Mouse (Mus musculus): ENCODE results near the gene Slc7a9.

The Slc7a9 gene

DNA sequence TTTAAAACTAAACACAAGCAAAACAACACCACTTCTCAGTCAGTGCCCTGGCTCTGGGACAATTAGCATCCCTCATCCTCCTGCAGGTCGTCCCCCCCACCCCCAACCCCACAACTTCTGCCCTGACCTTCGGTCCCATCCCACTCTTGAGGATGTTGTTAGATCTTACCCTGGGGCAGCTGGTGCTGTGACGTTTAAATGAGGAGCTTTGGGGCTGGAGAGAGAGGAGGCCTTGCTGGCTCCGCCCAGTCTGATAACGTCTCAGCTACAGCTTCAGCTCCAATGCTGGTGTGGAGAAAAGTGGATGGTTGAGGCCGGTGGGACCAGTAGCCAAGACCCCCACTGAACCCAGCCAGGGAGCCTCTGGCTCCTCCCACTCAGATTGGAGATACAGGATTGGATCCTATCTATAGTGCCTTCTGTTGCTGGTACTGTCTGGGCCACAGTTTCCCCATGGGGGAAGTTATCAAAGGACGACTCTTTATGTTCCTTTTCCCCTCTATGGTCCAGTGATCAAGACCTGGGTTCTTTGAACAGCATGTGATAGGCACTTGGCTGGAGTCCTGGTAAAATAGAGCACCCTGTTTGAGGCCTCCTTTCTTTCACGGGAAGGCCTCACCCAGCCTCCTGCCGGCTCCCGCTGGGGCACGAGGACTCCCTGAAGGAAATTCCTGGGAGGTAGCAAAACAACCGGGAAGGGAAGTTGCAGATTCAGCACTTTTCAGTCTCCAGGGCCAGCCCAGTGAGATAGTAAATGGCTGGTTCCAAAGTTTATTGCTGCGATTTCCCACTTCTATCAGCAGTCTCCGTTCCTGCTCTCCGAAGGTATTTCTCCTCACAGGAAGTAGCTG, at the start of gene Slc7a9:
Gene Slc7a9, plus strand, starts transcription at position 801 of the 851 bp plus-strand sequence.
- DNase-seq (ENCODE audit: low spot score), result peak; percentile 8

DNA sequence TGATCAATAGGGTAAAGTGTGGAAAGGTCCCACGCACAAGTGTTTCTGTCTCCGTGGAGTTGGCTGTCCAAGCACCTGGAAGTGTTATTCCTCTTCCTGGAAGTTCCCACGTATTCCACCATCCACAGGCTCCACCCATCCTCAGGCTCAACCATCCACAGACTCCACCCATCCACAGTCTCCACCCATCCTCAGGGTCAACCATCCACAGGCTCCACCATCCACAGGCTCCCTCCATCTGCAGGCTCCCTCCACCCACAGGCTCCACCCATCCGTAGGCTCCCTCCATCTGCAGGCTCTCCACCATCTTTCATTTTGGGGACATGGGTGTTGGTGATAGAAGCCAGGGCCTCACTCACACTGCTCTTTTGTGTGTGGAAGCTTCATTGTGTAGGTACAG, 47.4 kb upstream of the Slc7a9 start:
- no peak for DNase-seq (ENCODE audit: low spot score)

DNA sequence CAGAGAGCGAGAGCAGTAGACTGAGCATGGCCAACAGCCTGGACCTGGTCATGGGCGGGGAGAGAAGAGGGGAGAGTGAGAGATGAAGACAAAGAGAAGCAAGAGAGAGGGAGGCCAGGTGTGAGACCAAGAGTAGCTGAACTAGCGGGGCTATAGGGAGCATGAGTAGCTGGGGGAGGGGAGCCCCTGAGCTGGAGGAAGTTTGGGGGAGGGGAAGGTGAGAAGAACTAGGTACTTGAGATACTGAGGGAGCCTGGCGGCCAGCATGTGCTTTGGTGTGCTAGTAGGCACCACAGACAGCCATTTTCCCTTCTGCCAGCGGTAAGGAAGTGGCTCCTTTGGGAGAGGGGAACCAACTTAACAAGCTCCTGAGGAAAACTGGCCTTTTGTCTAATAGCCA, 33.4 kb upstream of the Slc7a9 start:
- no peak for DNase-seq (ENCODE audit: low spot score)

DNA sequence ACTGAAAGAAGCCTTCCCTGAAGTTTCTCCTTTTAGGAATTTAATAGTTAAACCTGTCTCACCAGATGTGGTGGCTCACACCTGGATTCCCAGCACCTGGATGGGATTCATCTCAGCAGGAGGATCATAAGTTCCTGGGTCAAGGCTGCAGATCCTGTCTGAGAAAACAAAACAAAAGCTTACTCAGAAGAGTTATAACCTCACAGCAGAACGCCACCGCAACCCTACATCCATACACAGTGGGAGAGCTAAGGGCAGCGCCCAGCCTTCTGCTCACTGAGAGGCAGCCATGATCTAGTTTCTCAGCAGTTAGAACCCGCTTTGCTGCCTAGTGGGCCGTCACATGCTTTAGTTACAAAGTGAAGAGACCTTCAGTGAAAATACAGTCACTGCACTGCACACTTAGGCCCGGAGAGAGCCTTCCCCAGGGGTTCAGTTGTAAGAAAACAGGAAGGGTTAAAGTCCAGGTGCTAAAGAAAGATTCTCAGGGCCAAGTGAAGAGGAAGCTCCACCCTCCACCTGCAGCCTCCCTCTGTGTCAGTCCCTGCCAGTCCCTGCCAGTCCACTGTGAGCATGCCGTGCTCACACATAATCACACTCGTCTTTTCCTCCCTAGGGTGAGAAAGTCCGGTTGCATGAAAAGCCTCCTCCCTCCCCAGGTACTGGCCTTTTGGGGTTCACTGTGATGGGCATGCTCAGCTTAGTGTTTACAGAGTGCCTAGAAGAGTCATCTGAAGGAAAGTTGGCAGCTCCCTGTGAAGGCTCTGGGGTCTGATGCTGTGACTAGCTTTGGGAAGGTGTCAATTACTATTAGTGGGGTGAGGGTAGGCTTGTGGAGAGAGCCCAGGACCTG, 32.6 kb upstream of the Slc7a9 start:
- DNase-seq (ENCODE audit: low spot score), result no peak

GRCm38 (mm10) chr7:35416654-35416948, 32.0 kb upstream of the Slc7a9 start:
- DNase-seq (ENCODE audit: low spot score), result no peak

GRCm38 (mm10) chr7:35423071-35423470, 25.5 kb upstream of the Slc7a9 start:
- DNase-seq (ENCODE audit: low spot score), result no peak

- no peak for DNase-seq (ENCODE audit: low spot score)
These were observed 20.4 kb upstream of the Slc7a9 start for GRCm38 (mm10) chr7:35428146-35428545.

DNA sequence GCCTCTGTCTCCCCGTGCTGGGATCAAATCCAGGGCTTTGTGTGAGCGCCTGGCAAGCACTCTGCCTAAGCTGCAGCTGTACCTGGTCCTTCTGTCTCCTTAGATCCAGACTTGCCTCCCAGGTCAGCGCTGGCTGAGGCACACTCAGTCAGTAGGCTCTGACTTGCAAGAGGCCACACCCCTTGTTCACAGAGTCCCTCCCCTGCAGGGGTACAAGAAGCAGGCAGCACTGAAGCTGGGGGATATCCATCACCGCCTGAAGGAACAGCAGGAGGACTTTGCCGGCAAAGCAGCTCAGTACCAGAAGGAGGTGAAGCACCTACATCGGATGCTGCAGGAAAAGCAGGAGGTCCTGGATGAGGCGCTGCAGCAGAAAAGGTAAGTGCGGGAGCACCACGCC, 13.3 kb upstream of the Slc7a9 start:
- no peak for DNase-seq (ENCODE audit: low spot score)

- no peak for DNase-seq (ENCODE audit: low spot score)
These were observed 1.1 kb upstream of the Slc7a9 start for GRCm38 (mm10) chr7:35447501-35447900.

- DNase-seq (ENCODE audit: low spot score), result no peak
These were observed 271 bp downstream of the Slc7a9 start for GRCm38 (mm10) chr7:35448867-35449266.

GRCm38 (mm10) chr7:35456091-35456814, 7.7 kb downstream of the Slc7a9 start:
- DNase-seq (ENCODE audit: low spot score), result no peak

DNA sequence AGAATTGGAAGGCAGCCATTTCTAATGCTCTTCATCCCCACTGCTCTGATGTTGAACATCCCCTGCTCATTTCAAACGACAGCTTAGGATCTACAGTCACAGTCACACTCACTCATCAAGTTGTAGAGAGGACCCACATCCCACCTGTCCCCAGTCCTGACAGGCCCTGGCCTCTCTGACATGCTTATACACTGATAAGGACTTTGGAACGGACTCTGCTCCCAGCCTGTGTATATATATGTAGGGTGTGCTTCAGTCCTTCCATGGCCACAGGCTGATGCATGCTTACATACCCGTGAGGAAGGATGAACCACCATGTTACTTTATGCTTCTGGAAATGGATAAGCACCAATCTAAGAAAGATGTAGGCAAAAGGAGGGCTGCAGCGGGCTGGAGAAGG, 12.4 kb downstream of the Slc7a9 start:
- no peak for DNase-seq (ENCODE audit: low spot score)

GRCm38 (mm10) chr7:35465027-35465426, 16.4 kb downstream of the Slc7a9 start:
- DNase-seq (ENCODE audit: low spot score), result no peak

DNA sequence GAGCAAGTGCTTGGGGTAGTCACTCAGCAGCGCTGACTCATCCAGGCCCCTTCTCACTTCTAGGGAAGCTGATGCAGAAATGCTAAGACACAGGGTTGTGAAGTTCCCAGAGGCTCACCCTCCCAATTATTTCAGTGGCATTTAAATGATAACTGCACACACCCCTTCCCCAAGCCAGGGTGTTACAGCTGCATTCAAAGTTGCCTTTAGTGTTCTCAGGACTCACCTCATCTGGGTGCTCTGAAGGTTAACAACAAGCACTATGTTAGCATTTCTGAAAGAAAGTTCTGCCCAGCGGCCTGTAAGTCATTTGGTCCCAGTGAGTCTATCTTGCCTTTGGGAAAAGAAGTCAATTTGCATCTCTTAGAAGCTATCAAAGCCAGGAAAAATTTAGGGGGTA, 19.3 kb downstream of the Slc7a9 start:
- DNase-seq (ENCODE audit: low spot score), result no peak

- no peak for DNase-seq (ENCODE audit: low spot score)
These were observed 22.2 kb downstream of the Slc7a9 start for GRCm38 (mm10) chr7:35470794-35471193.

DNA sequence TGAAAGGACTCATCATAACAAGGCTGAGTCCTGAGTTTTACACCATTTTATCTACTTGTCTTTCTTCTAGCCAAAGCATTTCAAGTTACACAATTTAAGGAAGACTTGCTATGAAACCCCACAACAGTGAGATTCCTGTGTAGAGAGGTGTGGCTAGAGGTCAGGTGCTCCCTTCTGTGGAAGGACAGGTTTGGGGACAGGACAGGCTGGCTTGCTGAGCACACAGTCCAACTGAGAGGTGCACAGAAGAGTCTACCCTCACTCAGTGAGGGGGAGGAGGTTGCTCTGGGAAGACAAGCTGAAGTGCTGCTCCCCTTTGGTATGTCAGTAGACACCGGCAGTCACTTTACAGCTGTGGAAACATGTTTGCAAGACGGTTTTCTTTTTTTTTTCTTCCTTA, 27.9 kb downstream of the Slc7a9 start:
- no peak for DNase-seq (ENCODE audit: low spot score)

GRCm38 (mm10) chr7:35485126-35485525, 36.5 kb downstream of the Slc7a9 start:
- DNase-seq (ENCODE audit: low spot score), result no peak

- DNase-seq (ENCODE audit: low spot score), result no peak
These were observed 38.0 kb downstream of the Slc7a9 start for GRCm38 (mm10) chr7:35486553-35486952.

DNA sequence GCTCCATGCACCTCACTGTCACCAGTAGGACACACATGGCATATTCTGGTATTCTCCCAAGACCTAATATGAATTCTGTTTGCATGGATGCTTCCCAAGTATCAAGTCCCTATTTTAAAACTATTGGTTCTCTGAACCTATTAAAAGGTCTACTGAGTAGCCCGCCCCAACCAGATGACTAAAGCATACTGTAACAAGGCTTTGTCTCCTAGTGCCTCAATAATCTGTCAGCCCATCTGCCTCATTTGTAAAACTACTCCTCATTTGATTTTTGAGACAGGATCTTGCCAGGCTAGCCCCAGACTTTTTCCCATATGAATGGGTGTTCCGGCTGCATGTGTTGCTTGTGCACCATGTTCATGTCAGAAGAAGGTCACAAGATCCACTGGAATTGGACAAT, 41.6 kb downstream of the Slc7a9 start:
- DNase-seq (ENCODE audit: low spot score), result no peak

DNA sequence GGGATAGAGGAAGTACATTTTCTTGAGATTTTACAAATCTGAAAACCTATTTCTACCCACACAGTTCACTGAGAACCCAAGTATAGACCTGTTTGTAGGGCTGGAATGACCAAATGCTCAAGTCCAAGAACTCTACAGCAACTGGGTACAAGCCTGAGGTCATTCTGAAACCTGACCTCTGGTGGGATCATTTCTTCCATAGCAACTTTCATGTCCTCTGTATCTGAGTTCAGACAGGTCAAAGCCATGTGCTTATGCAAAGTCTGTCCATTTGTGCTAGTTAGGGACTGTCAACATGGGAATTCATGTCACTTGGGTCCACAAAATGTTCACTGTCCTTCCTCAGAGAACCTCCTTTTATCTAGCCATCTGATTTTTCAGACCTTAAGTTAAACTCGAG, 42.4 kb downstream of the Slc7a9 start:
- no peak for DNase-seq (ENCODE audit: low spot score)

DNA sequence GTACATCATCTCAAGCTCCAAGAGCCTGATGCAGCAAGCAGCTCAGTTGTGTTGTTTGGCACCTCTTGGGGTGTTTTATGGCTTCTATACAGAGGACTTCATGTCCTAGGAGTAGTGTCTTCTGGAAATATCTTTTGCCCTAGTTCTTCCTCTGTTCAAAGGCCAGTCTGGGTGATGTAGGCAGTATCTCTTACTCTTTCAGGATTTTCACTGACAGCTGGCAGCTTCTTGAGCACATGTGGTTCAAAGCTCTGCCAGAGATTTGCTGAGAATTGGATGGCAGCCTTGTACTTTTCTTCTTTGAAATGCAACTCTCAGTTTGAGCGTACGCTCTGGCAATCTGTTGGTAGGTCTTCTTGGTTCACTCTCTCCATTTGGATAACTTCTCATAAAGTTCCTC, 48.9 kb downstream of the Slc7a9 start:
- DNase-seq (ENCODE audit: low spot score), result no peak

DNA sequence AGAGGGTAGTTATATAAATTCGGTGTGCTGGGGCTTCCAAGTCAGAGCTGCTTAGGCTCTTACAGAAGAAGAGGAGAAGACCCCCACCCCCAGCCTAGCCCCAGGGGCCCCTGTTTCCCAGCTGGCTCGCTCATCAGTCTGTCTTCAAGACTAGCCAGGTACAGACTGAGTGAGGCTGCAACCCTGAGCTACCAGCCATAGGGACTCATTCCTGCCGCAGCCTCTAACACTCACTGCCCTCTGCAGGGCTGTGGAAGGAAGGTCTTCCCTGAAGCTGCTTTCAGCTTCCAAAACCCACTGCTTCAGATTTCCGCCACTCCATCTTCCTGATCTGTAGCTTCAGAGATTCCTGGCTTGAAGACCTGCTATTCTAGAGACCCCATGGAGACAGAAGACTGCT, 53.4 kb downstream of the Slc7a9 start:
- no peak for DNase-seq (ENCODE audit: low spot score)
